Mouse (Mus musculus): ENCODE data around the gene Ctbp2.

DNA sequence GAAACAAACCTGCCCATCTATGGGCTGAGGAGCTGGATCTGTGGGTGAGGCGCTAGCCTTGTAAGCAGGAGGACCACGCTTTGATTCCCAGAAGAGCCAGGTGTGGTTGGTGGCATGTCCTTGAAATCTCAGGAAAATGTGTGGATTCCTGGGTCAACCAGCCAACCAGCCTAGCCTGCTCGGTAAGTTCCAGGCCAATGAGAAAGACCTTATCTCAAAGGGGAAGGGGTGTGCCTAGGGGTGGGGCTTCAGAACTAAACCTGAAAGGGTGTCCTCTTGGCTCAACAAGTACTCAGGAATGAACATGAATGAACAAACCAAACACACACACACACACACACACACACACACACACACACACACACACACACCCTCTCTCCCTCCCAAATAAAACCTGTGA lies 82.4 kb downstream of the Ctbp2 start:
- no peak for TF ChIP-seq EP300 (IDR thresholded peaks at IDR 0.05; ENCODE audit: low read depth)
- TF ChIP-seq CTCF (IDR thresholded peaks at IDR 0.05; ENCODE audit: low read depth), result no peak
